Mouse (Mus musculus): Measurements from ENCODE around the gene Gm5849. TPM values are rescaled to one million over a fixed set of nuclear protein-coding genes. Genes with fewer than 3 reads are reported as not detected.

Gm5849 gene
- polyA plus RNA-seq (2017; shearing (Covaris generic)) = not detected

DNA sequence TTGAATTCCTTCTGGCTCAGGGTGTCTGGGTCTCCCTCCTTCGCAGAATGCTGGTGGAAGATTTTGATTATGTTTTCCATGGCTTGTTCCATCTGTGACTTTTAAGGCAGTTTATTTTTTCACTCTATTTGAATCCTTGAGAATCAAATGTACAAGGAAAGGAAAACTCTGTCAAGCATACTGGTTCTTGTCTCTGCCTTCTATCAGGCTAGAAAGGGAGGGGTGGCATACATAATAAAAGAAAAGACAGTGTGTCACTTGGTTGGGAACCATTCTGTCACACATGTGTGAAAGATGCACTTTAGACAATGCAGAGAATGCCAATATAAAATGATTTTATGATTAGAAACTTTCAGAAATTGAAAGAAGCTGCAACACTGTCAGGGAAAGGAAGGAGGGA lies at the start of gene Gm5849:
TSS of gene Gm5849 (minus strand) at position 101 of the 400 bp plus-strand sequence.

DNA sequence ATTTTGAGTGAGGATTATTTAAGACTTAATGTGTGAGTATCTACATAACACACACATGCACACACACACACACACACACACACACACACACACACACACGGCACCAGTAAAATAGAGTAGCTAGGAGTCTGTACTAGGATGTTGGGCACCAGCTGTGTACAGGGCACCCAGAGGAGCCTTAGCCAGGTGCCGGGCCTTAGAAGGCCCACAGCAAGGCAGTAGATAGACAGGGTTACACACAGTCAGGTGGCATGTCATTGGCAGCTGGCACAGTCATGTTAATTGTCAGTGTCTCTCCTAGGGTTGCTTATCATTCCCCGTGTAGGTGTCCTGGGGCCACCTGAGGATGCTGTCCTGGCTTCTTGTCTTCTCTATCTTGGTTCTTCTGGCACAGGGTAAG lies 51.1 kb downstream of the Gm5849 start, which contains the start of gene Pglyrp4:
TSS of gene Pglyrp4 (plus strand) at position 301 of the 400 bp plus-strand sequence.

Other genes with a start within 250 kb of the Gm5849 start
- not detected for gene S100a16, start 240.6 kb downstream of the Gm5849 start, polyA plus RNA-seq (2017; shearing (Covaris generic))
- gene S100a3, start 217.3 kb downstream of the Gm5849 start, polyA plus RNA-seq (2017; shearing (Covaris generic)) = not detected
- not detected for gene S100a2, start 187.6 kb downstream of the Gm5849 start, polyA plus RNA-seq (2017; shearing (Covaris generic))
- not detected for gene Gm42674, start 176.0 kb downstream of the Gm5849 start, polyA plus RNA-seq (2017; shearing (Covaris generic))
- 1.00 TPM for gene S100a4, start 174.1 kb downstream of the Gm5849 start, polyA plus RNA-seq (2017; shearing (Covaris generic))
- not detected for gene S100a5, start 169.4 kb downstream of the Gm5849 start, polyA plus RNA-seq (2017; shearing (Covaris generic))
- 1.1 TPM for gene S100a6, start 165.0 kb downstream of the Gm5849 start, polyA plus RNA-seq (2017; shearing (Covaris generic))
- gene S100a7a, start 123.9 kb downstream of the Gm5849 start, polyA plus RNA-seq (2017; shearing (Covaris generic)) = not detected
- gene S100a8, start 108.9 kb downstream of the Gm5849 start, polyA plus RNA-seq (2017; shearing (Covaris generic)) = not detected
- not detected for gene S100a9, start 82.2 kb downstream of the Gm5849 start, polyA plus RNA-seq (2017; shearing (Covaris generic))
- gene Pglyrp4, start 51.0 kb downstream of the Gm5849 start, polyA plus RNA-seq (2017; shearing (Covaris generic)) = not detected